Mouse (Mus musculus) CD4-positive, CD25-positive, alpha-beta regulatory T cell, adult 9 weeks (primary cell): Measurements from ENCODE around the gene Gm2115. TPM values are rescaled to one million over a fixed set of nuclear protein-coding genes. Genes with fewer than 3 reads are reported as not detected.

Experiments
- polyA plus RNA-seq: library from polyadenylated mRNA; unstranded; fragments of 100-300 nt; shearing (Covaris generic); gene quantifications from one replicate; pipeline ENCODE4 v1.2.1, GENCODE M21; 2017

The Gm2115 gene
- not detected for polyA plus RNA-seq

DNA sequence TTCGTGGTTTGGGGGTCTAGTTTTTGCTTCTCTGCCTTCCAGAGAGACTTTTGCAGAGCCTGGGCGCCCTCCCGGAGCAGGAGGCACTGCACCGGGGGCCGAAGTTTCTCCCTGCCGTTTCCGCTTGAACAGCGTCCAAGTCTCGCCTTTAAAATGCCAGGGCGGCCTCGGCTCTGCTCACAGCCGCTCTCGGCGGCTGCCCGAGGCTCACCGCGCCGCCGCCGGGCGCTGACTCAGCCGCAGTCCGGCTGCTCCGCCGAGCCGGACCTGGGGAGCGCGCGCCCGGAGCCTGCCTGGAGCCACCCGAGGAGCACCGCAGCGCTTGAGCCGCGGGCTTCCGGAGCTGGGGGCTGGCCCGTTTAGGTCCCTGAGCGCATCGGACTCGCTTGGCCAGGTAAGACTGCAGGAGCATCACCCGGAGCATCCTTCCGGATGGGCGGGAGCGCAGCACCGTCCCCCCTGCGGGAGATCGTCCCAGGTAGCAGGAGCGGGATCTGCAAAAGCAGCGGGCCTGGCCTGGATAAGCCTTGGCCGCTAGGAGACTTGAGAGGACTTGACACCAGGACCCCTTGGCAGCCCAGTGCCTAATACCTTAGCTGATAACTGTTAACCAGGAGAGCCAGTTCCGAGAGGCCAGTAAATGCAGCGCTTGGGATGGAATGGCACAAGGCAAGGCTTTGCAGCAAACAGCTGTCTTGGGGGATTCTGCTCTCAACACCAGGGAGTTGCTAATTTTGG, at the start of gene Gm2115:
Gm2115 (plus strand) TSS at position 159 of the 738 bp plus-strand sequence.

DNA sequence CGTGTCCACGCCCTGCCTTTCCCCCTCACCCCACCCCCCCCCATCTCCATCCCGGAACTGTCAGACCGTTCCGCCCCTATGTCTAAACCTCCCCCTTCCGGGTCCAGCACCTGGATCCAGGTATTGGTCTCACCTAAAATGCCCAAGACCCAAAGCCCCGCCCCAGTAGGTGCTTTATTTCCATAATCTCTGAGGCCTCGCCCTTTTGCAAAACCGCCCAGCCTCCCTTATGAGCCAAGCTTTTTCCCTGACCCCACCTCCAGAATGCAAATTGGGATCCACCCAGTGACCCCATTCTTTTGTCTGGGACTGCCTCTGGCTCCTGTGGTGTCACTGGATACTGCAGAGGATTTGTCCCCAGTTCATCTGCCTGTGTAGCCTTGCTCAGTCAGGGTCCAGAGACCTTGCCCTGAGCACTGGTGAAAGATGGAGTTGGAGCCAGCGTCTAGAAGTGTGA, 77.6 kb downstream of the Gm2115 start, which contains the start of gene Fah:
Fah (minus strand) TSS at position 430 of the 457 bp plus-strand sequence.

Other genes starting within 250 kb of the Gm2115 start
- gene Arnt2, start 118.8 kb upstream of the Gm2115 start, polyA plus RNA-seq: 3.9 TPM
- 11.0 TPM for gene Fah, start 77.8 kb downstream of the Gm2115 start, polyA plus RNA-seq
- gene Zfand6, start 161.0 kb downstream of the Gm2115 start, polyA plus RNA-seq: 128 TPM